Mouse (Mus musculus): Measurements from ENCODE around the gene Mon1a. TPM values are rescaled to one million over a fixed set of nuclear protein-coding genes. Genes with fewer than 3 reads are reported as not detected.

Gene Mon1a
- total RNA-seq (2023) = 10 to 100 TPM in 1 of 2 experiments, 1 to 10 TPM in 1; 9.6 to 10.5 TPM

DNA sequence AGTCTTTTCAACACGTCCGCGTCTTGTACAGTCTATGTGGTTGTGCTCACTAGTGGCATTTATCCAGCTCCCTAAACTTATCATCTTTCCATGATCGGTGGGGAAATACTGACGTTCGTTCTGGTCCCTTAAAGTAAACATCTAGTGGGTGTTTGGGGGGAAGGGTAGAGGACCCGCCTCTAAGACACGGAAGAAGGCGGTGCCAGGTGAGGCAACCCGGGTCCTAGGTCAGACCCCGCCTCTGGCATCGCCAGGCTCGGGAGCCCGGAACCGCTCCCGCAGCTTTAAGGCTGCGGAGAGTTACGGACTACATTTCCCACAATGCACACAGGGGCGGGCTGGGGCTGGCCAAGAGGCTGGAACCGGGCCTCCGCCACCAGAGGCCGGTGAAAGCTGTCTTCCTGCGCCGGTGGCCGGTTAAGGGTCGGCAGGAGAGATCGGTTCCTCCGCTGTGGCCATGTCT is at the start of gene Mon1a:
Mon1a (plus strand) TSS at position 348 of the 463 bp plus-strand sequence.

DNA sequence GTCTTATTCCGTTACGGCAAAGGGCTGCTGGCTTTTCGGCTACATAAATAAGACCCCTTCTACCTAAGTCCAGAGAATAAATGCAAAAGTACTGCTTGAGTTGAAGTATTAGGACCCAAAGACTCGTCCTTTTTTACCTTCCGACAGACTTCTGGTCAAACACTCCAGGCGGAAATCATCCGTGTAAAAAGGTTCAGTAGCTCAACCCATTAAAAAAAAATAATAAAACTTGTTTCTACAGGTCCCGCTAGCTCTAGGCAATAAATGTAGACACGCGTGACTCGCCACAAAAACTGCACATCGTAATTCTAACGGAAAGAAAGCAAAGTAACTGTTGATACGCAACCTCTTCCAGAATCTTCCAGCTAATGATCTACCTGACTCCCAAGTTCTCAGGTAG is 14.8 kb upstream of the Mon1a start, which contains the start of gene Rbm6:
Rbm6 (minus strand) TSS at position 101 of the 400 bp plus-strand sequence.

DNA sequence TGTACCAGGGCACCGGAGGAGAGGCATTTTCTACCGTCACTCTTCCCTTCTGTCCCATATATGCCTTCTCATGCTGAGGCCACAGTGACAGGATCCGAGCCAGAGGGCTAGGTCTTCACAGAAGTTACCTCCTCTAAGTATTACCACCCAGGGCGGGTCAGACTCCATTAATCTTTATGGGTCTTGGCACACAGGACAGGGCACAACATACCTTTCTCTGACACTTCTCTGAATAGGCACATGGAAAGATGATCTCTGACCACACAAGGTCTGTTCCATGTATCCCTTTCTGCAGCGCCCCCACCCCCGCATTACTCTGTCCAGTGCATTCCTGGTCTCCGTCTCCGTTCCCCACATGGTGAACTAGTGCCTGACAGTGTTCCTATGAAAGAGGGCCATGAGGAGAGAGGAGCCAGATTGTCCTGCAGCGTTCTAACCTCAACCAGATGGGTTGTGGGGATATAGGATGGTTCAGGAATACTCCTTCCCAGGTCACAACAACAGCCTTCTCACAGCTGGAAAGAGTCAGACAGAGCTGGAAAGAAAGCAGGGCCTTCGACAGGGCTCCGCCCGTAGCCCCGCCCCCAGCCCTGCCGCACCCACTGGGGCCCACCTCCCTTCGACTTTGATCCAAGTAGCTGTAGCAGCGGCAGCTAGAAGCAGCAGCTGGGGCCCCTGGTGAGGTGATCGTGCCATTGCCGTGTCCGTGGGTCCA is 18.5 kb downstream of the Mon1a start, which contains the start of gene Mst1r:
Mst1r (plus strand) TSS at position 622 of the 715 bp plus-strand sequence.

DNA sequence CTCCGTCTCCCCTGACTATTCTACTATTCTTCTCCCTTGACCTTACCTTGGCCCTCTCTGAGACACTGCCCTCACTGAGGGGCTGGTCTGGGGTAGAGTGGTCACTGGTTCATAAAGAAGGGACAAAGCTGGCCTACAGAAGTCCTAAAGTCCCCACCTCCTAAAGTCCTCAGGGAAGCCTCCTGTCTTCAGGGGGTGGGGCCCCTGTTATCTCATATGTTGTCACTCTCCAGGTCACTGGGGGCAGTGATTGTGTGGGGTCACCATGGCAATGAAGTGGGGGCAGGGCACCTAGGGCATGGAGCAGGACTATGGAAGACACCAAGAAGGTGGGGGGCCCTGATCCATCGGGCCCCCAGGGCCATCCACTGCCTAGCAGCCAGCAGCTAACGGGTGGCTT is 40.2 kb downstream of the Mon1a start, which contains the start of gene Actl11:
Actl11 (plus strand) TSS at position 301 of the 400 bp plus-strand sequence.

DNA sequence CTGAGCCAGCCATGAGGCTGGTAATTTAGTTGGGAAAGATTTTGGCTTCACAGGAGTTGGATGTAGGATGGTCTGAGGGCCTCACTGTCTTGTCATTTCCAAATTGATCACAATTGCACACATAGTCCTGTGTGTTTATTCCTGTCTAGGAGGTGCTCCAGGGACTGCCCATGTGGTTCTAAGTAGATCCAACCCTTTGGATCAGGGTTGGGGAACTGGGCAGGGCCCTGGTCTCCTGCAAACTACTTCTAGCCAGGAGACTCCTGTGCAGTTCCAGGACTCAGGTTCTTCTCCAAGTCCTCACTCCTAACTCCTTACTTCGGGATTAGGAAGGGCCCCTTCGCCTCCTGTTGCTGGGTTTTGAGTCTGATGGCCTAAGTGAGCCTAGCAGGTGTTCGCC is 47.4 kb downstream of the Mon1a start, which contains the start of gene Camkv:
Camkv (plus strand) TSS at position 301 of the 400 bp plus-strand sequence.

DNA sequence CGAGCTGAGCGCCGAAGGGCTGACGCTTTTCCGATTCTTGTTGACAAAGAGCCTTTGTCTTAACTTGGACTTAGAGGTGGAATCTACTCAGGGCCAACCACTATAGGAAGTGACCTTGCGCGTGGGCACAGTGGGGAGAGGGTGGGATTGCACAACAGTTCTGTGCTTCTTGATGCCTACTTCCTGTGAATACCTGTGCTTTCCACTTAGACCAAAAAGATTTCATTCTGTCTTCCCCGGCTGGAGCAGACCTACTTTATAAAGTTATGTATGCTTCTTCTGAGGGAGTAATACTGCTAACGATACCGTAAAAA is 61.9 kb downstream of the Mon1a start, which contains the start of gene Traip:
Traip (plus strand) TSS at position 215 of the 314 bp plus-strand sequence.

Other genes starting within 250 kb of the Mon1a start
- gene Slc38a3, start 218.6 kb upstream of the Mon1a start, total RNA-seq (2023) = not detected
- not detected for gene Gnat1, start 208.4 kb upstream of the Mon1a start, total RNA-seq (2023)
- gene Sema3f, start 177.7 kb upstream of the Mon1a start, total RNA-seq (2023) = not detected
- 100 to 1,000 TPM; 182 to 203 TPM for gene Rbm5, start 117.2 kb upstream of the Mon1a start, total RNA-seq (2023)
- gene Rbm6, start 14.9 kb upstream of the Mon1a start, total RNA-seq (2023) = 10 to 100 TPM; 60.4 to 61.5 TPM
- gene Mst1r, start 18.7 kb downstream of the Mon1a start, total RNA-seq (2023) = 1 to 10 TPM; 1.4 to 2.2 TPM
- not detected for gene Actl11, start 40.3 kb downstream of the Mon1a start, total RNA-seq (2023)
- not detected for gene Camkv, start 47.5 kb downstream of the Mon1a start, total RNA-seq (2023)
- 10 to 100 TPM; 13.1 to 17.7 TPM for gene Traip, start 62.0 kb downstream of the Mon1a start, total RNA-seq (2023)
- 10 to 100 TPM; 63.0 to 83.7 TPM for gene Uba7, start 87.4 kb downstream of the Mon1a start, total RNA-seq (2023)
- not detected for gene Gm20661, start 94.9 kb downstream of the Mon1a start, total RNA-seq (2023)
- 1 to 10 TPM; 2.4 to 2.7 TPM for gene Inka1, start 97.7 kb downstream of the Mon1a start, total RNA-seq (2023)
- 1 to 10 TPM in 1 of 2 experiments, under 1 TPM in 1; 0.44 to 1.6 TPM for gene Cdhr4, start 104.3 kb downstream of the Mon1a start, total RNA-seq (2023)
- gene Gm20662, start 108.2 kb downstream of the Mon1a start, total RNA-seq (2023) = 1 to 10 TPM in 1 of 2 experiments, not detected in 1; 1.1 TPM
- gene Ip6k1, start 114.3 kb downstream of the Mon1a start, total RNA-seq (2023) = 100 to 1,000 TPM; 105 to 113 TPM
- gene Gmppb, start 161.1 kb downstream of the Mon1a start, total RNA-seq (2023) = 10 to 100 TPM; 18.7 to 19.0 TPM
- gene Amigo3, start 165.0 kb downstream of the Mon1a start, total RNA-seq (2023) = 1 to 10 TPM; 3.6 to 4.6 TPM
- gene Mst1, start 192.3 kb downstream of the Mon1a start, total RNA-seq (2023) = under 1 TPM; 0.37 to 0.93 TPM
- gene Rnf123, start 195.2 kb downstream of the Mon1a start, total RNA-seq (2023) = 10 to 100 TPM; 49.7 to 65.9 TPM
- 10 to 100 TPM; 54.8 to 67.8 TPM for gene Apeh, start 206.5 kb downstream of the Mon1a start, total RNA-seq (2023)

All from neutrophil, adult 83 days (primary cell).